Mouse (Mus musculus) layer of hippocampus, postnatal 10 days (tissue): ENCODE data around the gene Nkg7. TPM values are rescaled to one million over a fixed set of nuclear protein-coding genes. Genes with fewer than 3 reads are reported as not detected.
"Not testable (repeated sequence)": the region's sequence is repeated elsewhere in the genome, so short reads cannot be mapped to it uniquely, and the experiment has no call there.

ENCODE experiments used
- DNase-seq, 2 experiments: peaks; one replicate each; pipeline ENCODE4 v3.0.0; 2021; ENCODE audit warnings: low spot score in 2 of 2
- long read RNA-seq: library from polyadenylated mRNA; stranded (forward); transcript quantifications from one replicate; pipeline ENCODE4 v2.0.0, GENCODE M21; 2023
- total RNA-seq, 2 experiments: library from RNA; stranded (reverse); gene quantifications; 2 replicates each; pipeline ENCODE4 v1.2.3; 2021

The Nkg7 gene
- not detected for total RNA-seq
- long read RNA-seq: 0 reads

DNA sequence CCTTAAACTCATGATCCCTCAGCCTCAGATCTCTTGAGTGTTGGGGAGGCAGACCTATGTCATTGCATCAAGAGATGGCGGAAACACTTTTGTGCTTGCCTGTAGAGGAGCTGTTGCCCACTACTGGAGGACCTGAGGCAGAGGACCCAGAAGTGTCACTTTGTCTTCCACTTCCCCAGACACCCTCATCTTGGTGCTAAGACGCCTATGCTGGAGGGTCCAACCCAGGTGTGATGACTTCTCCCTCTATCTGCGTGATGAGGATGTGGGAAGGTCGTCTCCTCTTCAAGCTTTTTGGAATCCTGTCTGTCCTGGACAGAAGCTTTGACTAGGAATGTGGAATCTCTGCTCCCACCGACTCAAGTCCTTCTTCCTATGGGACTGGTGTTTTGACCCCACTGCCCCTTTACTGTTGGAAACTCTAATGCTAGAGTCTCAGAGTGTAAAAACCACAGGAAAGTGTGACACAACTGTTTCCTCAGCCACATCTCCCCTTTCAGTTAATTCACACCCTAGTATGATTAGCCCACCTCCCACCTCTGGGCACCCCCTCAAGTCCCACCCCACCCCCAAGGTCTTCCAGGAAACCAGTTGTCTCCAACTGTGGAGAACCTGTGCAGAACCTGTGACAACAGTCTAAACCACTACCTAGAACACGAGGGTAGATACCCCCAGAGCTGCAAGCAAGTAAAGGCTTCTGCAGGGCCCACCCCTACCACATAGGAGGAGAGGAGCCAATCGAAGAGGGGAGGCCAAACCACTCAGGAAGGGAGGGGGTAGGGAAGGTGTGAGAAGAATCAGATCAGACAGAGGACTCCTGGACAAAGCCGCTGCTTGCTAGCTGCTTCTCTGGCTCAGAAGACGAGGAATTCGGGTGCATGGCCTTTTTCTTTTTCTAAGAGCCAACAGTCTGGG is at the start of gene Nkg7:
Gene Nkg7, plus strand, starts transcription at position 733 of the 915 bp plus-strand sequence.
- DNase-seq: no peak

DNA sequence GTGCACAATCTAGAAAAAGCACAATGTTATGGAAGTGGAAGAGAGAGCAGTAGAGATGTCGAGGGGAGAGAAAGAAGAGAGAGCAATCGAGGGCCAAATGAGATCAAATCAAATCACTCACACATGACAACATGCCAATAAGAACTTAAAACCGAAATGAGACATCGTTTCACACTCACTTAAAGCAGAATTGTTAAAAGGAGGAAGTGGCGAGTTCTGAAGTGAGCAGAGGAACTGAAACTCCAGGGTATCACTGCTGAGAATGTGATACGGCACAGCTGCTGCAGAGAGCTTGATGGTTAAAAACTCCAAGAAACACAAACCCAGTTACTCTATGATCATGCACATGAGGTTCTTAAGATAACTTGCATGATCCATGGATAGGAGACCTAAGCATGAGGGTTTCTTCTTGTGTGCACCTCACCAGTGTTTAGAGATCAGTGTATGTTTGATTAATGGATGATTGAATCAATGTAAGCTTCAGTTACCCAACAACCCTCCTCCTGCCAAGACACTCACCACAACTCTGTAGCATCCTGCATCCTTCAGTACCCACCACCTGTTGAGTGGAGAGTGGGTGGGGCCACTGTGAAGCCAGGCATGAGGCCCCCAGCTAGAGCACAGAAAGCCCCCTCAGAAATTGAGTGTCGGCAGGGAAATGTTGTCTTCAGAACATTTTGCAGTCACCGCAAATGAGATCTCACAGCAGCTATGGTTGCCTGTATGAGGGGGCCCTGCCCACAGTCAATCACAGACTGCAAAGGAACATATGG is 44.3 kb upstream of the Nkg7 start:
- no peak for DNase-seq

- DNase-seq: no peak
Measured at GRCm38 (mm10) chr7:43399501-43399900, 37.4 kb upstream of the Nkg7 start.

DNA sequence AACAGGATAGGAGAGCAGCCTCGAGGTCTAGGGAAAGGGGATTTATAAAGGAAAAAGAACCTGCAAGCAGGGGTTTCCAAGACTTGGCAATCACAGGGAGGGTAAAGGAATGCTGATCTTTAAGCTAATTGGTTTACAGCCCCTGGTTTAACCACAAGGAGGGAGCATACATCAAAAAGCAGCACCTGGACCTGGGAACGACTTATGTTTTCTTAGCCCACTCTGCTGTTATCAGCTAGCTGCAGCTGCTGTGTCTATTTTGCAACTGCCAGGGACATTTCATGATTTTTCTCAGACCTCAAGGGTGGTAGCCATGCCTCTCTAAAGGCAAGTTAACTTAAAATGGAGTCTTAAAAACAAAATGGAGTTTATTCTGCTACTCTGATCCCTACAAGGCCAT is 34.2 kb upstream of the Nkg7 start:
- no peak for DNase-seq

DNA sequence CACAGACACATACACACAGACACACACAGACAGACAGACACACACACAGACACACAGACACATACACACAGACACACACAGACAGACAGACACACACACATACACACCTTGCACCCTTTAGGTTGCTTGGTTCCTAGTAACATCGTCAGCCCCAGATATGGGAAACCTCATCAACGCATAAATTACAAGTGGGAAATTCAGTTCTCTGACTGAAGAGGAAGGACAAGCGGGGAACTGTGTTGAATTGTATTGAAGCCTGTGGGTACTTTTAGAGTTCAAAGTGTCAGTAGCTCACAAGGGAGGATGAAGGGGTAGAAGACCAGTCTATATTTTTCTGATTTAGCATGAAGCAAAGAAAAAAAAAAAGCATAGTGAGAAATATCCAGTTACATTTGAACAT is 29.3 kb upstream of the Nkg7 start:
- DNase-seq: no peak

- DNase-seq: no peak
Measured at GRCm38 (mm10) chr7:43408131-43408553, 28.7 kb upstream of the Nkg7 start, which contains the start of gene Siglecg. TSS of gene Siglecg (plus strand) at chr7:43408204.

- DNase-seq: no peak
Measured at GRCm38 (mm10) chr7:43409084-43409483, 27.8 kb upstream of the Nkg7 start.

DNA sequence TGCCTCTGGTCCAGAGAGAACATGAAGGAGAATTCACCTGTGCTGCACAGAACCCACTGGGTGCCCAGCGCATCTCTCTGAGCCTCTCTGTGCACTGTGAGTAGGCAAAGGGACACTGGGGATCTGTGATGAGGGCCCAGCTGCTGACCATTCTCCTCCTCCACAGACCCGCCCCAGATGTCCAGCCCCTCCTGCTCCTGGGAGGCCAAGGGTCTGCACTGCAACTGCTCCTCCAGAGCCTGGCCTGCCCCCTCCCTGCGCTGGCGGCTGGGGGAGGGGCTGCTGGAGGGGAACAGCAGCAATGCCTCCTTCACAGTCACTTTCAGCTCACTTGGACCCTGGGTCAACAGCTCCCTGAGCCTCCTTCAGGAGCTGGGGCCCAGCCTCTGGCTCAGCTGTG is 25.1 kb upstream of the Nkg7 start:
- DNase-seq: not testable (repeated sequence)

DNA sequence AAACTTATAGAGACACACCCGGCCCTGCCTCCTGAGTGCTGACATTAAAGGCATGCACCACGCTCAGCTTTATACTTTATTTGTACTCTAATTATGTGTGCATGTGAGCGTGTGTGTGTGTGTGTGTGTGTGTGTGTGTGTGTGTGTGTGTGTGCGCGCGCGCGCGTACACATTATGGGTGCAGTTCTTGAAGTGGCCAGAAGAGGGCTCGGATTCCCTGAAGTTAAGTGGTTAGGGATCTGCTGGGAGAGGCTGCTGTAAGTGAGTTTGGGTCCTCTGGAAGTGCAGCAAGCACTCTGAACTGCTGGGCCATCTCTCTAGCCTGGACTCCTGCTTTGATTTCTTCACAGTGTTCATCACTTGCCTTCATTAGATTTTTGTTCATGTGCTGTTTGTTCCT is 19.6 kb upstream of the Nkg7 start:
- no peak for DNase-seq

DNA sequence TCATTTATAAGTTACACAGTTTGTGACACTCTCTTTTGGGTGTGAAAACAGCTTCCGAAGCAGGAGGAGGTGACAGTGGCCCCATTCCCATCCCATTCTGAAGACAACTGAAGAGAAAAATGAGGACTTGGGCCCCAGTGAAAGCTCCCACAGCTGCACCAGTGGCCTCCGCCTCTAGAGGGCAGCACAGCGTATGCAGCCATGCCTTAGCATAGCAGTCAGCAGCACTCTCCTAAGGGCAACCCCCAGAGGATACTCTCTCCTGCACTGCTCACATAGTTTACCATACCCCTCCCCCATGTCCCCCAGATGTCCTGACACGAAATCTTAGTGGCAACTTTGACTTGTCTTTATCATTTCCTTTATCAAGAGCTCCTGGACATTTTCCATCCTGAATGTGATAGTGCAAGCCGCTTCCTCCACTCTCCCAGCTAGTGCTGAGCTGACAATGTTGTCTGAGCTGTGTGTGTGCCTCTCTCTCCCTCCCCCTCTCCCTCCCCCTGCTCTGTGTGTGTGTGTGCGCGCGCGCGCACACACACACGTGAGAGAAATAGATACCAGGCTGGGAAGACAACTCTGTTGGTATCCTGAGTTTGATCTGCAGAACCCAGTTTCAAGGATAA is 13.8 kb upstream of the Nkg7 start:
- DNase-seq: peak; percentile 86 to 88

GRCm38 (mm10) chr7:43423991-43424625 is 12.8 kb upstream of the Nkg7 start:
- no peak for DNase-seq

- no peak for DNase-seq
Measured at GRCm38 (mm10) chr7:43427406-43427805, 9.5 kb upstream of the Nkg7 start, which contains the start of gene Lim2. TSS of gene Lim2 (plus strand) at chr7:43427670.

- DNase-seq: no peak
Measured at GRCm38 (mm10) chr7:43429500-43429899, 7.4 kb upstream of the Nkg7 start.

DNA sequence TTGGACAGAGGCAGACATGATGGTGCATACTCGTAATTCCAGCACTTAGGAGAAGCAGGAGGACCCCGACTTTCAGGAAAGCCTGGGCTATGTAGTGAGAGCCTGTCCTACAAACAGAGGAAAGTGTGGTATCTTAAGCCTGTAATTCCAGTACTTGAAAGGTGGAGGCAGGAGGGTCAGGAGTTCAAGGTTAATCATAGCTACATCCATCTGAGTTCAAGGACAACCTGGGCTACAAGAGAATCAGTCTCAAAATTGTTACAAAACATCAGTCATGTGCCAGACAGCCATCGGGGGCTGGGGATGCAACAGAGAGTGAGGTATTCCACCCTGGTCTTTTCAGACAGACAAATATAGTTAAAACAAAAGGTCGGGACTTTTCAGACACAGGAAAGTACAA is 4.0 kb upstream of the Nkg7 start:
- DNase-seq: no peak

- no peak for DNase-seq
Measured at GRCm38 (mm10) chr7:43434676-43435075, 2.2 kb upstream of the Nkg7 start.

GRCm38 (mm10) chr7:43438611-43439010 is 1.7 kb downstream of the Nkg7 start:
- no peak for DNase-seq

GRCm38 (mm10) chr7:43440482-43440881 is 3.6 kb downstream of the Nkg7 start, which contains the start of gene Cldnd2:
TSS of gene Cldnd2 (plus strand) at chr7:43440782.
- DNase-seq: no peak

GRCm38 (mm10) chr7:43441071-43441470 is 4.2 kb downstream of the Nkg7 start:
- DNase-seq: no peak

DNA sequence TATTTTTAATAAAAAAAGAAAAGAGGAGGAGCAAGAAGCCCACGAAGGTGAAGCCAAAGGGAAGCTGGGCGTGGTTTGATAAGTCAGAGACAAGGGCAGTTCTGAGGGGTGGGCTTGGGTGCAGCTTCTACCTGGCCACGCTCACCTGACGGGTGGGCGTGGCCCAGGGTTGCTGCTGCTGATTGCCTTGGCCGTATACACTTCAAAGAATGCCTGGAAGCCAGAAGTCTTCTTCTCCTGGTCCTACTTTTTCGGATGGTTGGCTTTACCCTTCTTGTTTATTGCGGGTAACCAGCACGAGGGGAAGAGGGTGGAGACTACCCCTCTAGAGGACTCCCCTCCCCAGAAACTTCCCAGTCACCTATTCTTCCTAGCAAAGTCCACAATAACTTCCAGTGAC is 5.8 kb downstream of the Nkg7 start:
- no peak for DNase-seq

DNA sequence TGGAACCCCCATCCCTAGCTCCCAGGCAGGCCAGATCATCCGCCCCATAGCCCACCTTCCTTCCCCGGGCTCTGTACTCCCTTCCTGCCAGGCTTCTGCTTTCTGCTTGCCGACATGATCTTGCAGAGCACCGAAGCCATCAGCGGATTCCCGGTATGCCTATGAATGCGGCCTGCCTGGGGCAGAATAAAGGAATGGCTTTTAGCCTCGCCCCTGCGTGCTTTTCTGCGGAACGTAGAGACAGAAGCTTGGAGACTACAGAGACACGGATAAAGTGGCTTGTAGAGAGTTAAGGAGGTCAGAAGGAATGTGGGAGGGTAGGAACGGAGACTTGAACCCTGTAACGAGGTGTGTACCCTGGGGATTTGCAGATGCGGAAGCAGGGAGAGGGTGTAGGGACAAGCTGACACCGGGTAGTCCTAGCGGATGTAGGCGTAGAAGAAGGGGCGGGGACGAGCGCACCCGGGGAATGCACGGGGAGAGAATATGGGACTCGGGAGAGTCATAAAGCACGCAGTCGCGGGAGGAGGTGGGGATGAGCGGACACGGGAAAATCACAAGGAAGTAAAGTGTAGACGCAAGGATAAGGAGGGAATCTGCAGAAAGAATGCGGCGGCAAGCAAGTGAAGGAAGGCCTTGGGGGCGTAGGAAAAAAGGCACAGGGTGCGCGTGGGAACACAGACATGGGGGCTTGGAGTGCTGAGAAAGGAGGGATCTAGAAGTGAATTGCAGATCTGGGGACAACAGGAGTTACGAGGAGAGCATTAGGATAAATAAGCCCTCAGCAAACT is 6.4 kb downstream of the Nkg7 start:
- peak; percentile 55 to 67 for DNase-seq
